Mouse (Mus musculus) liver, embryonic 11.5 days (tissue): ENCODE measurements around the gene Iars2. TPM values are rescaled to one million over a fixed set of nuclear protein-coding genes. Genes with fewer than 3 reads are reported as not detected.

Source experiments
- ATAC-seq: fragments of 200-750 bp; cut with Nextera tagmentation; replicated peaks from 2 replicates; pipeline ENCODE4 v1.8.0; 2017; ENCODE audit warnings: moderate number of reproducible peaks, mild to moderate bottlenecking, moderate TSS enrichment, moderate library complexity; ENCODE audit not compliant: low FRiP score
- DNase-seq: peaks from one replicate; pipeline ENCODE4 v3.0.0-alpha.2; 2017; ENCODE audit warnings: low spot score
- H3K27ac ChIP-seq: fragments of 300-500 bp; sonication (generic); 2 replicates; pipeline ENCODE4 v1.5.1; 2014; ENCODE audit warnings: mild to moderate bottlenecking, low read depth, low read length, control low read depth
- H3K27me3 ChIP-seq: fragments of 300-500 bp; sonication (generic); replicated peaks from 2 replicates; pipeline ENCODE4 v1.6.1; 2014; ENCODE audit warnings: low read length, mixed read lengths; ENCODE audit not compliant: control insufficient read depth, insufficient read depth
- H3K36me3 ChIP-seq: fragments of 300-500 bp; sonication (generic); 2 replicates; pipeline ENCODE4 v1.6.1; 2014; ENCODE audit warnings: mild to moderate bottlenecking, low read length, moderate library complexity, mixed read lengths; ENCODE audit not compliant: control insufficient read depth, insufficient read depth
- H3K4me1 ChIP-seq: fragments of 300-500 bp; sonication (generic); replicated peaks from 2 replicates; pipeline ENCODE4 v1.6.1; 2014; ENCODE audit warnings: low read length, mixed read lengths; ENCODE audit not compliant: control insufficient read depth, insufficient read depth
- H3K4me2 ChIP-seq: fragments of 300-500 bp; sonication (generic); 2 replicates; pipeline ENCODE4 v1.6.1; 2014; ENCODE audit warnings: mild to moderate bottlenecking, control low read depth, moderate library complexity
- H3K4me3 ChIP-seq: fragments of 300-500 bp; sonication (generic); 2 replicates; pipeline ENCODE4 v1.5.1; 2014; ENCODE audit warnings: low read depth, low read length, control low read depth
- H3K9ac ChIP-seq: fragments of 300-500 bp; sonication (generic); 2 replicates; pipeline ENCODE4 v1.6.1; 2014; ENCODE audit warnings: low read depth, low read length, control low read depth
- H3K9me3 ChIP-seq: fragments of 300-500 bp; sonication (generic); 2 replicates; pipeline ENCODE4 v1.6.1; 2016; ENCODE audit warnings: low read length, inconsistent platforms, mixed read lengths; ENCODE audit not compliant: control insufficient read depth
- WGBS: fragments of 180-500 bp; shearing (Covaris S2); extraction: QIAGEN DNeasy Blood & Tissue Kit; methylation state at CpG from one replicate; pipeline ENCODE4 v1.1.7; 2014; 5-methylcytosine and 5-hydroxymethylcytosine counted together
- polyA plus RNA-seq: library from polyadenylated mRNA; unstranded; fragments of >200 nt; fragmentation: Nextera tagmentation; extraction: Ambion mirVana; gene quantifications from 2 replicates; pipeline ENCODE4 v1.2.1, GENCODE M21; 2014

The Iars2 gene
- 41.0 and 49.6 TPM in 2 replicates for polyA plus RNA-seq

DNA sequence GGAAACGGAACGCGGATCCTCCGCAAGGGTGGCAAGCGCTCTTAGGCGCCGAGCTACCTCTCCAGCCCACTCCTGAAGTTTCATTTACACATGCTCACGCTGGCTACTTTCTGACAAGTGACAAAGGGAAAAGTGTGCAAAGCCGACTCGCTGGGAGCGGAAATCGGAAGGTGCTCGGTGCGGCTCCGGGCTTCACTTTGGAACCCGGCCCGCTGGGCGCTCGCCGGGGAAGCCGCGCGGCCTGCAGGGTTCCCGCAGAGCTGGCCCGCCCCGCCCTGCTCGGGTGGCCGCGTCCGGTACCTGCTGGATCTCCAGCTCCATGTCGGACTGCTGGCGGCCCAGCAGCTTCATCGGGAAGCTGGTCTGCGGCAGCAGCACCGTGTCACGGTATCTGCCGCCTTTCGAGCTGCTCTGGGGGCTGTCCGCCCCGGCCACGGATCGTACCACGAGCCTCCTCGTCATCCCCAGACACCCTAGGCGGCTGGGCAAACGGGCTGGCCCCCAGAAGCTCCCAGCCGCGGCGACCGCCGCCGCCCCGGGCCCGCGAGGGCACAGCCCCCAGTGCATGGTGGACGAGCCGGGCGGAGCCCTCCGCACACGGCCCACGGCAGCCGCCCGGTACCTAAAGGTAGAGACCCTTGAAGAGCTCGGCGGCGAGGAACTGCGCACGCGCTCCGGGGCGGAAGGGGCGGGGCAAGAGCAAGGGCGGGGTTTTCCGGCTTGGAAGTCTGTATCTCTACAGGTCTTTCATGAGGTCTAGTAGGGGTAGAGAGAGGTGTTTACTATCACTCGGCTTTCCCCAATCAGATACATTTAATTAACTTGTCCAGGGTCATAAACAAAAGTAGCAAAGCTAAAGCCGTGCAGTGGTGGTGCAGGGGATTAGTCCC lies at the start of gene Iars2:
Gene Iars2 (minus strand): TSS at position 676 of the 890 bp plus-strand sequence.
- H3K4me3 ChIP-seq = peak within 1 kb of the TSS; percentile 96
- peak within 1 kb of the TSS; percentile 98 for H3K9ac ChIP-seq
- peak within 1 kb of the TSS; percentile 71 for H3K4me2 ChIP-seq
- H3K27me3 ChIP-seq = no peaks in the 10 kb centered on the region
- peaks cover 20% of the 10 kb centered on the region for H3K36me3 ChIP-seq
- no peaks in the 10 kb centered on the region for H3K9me3 ChIP-seq
- DNase-seq = peak; percentile 96
- WGBS = under 1% methylated on average over 76 of the region's 76 CpGs
- H3K4me1 ChIP-seq = peaks cover 15% of the 10 kb centered on the region; the same call in 1 of the 2 replicates
- ATAC-seq = peak; percentile 91
- H3K27ac ChIP-seq = peak within 1 kb of the TSS; percentile 96

DNA sequence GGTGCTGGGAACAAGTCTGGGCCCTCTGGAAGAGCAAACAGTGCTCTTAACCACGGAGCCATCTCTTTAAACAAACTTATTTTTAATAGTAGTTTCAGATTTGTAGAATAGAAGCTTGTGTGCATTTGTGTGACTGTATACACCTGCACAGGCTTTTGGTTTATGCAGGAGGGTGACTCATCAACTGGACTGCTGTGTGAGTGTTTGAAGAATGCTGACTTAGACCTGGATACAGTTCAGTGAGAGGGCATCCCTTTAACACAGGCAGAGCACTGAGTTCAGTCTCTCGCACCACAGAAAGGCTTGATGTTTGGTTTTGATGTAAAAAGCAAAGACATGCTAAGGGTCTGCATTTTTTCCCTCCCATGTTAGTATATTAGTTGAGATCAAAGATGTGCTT lies 48.2 kb upstream of the Iars2 start:
- Histone ChIP-seq H3K4me3 (no peak overlapping the region), H3K9me3 (no peaks in the 10 kb centered on the region), H3K36me3 (peaks cover 55% of the 10 kb centered on the region), H3K9ac (no peak overlapping the region), H3K4me2 (no peak overlapping the region), H3K27me3 (no peaks in the 10 kb centered on the region), H3K27ac (no peak overlapping the region), H3K4me1 (no peaks in the 10 kb centered on the region)
- DNase-seq (no peak), ATAC-seq (no peak)
- WGBS = 96% methylated on average over 2 of the region's 2 CpGs

DNA sequence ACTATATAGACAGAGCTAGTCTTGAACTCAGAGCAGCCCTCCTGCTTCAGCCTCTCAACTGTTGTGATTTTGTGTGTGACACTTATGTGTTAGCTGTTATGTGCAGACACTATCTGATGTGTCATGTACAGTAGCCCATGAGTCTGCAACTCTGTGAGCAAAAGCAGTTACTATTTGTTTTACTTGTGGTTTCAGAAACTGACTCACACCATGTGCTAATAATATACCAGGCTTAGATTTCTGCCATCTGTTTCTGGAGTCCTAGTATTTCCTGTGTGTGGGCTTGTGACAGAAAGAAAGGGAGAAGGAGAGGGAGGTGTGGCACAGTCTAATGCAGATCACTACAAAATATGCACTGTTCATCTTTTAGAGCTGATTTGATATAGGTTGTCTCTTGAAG lies 47.2 kb upstream of the Iars2 start:
- H3K27ac ChIP-seq = no peak overlapping the region
- ATAC-seq = no peak
- no peak overlapping the region for H3K4me3 ChIP-seq
- no peaks in the 10 kb centered on the region for H3K27me3 ChIP-seq
- H3K4me2 ChIP-seq = no peak overlapping the region
- peaks cover 50% of the 10 kb centered on the region for H3K36me3 ChIP-seq
- H3K9ac ChIP-seq = no peak overlapping the region
- H3K9me3 ChIP-seq = no peaks in the 10 kb centered on the region
- H3K4me1 ChIP-seq = no peaks in the 10 kb centered on the region
- DNase-seq = no peak

DNA sequence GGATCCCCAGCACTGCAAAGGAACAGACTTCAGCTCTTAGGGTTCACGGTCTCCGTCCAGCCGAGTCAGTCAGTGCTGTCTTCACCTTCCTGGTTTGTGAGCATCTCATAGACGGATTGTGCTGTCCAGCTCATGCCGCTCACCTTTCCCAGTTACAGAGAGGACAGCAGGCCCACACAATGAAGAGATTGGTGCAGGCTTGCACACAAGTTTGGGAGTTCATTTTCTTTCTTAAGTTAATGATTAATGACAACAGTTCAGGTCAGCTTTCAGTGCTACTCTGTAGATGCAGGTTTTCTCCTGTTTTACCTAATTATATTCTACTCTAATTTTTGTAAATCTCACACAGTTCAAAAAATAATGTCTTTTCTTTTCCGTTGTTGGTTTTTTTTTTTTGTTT lies 40.8 kb upstream of the Iars2 start:
- Histone ChIP-seq H3K27me3 (no peaks in the 10 kb centered on the region), H3K4me2 (no peak overlapping the region), H3K27ac (no peak overlapping the region), H3K4me1 (peaks cover 4% of the 10 kb centered on the region), H3K9ac (no peak overlapping the region), H3K36me3 (peaks cover 31% of the 10 kb centered on the region), H3K4me3 (no peak overlapping the region), H3K9me3 (no peaks in the 10 kb centered on the region)
- DNase-seq (no peak), ATAC-seq (peak; percentile 46; the same call in 1 of the 2 replicates)
- WGBS = 88% methylated on average over 6 of the region's 6 CpGs

DNA sequence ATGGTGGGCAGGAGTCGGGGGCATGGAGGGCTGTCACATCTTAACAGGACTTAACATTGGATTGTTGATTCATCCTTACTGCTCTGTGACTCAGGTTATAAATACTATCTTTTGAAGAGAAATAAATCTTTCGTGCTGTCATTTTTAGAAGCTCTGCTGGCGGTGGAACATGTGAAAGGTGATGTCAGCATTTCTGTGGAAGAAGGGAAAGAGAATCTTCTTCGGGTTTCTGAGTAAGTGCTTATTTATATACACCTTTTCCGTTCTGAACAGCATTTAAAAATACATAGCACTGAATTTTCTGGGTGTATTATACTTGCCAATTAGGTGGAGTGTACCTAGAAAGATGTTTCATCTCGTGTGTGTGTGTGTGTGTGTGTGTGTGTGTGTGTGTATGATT lies 38.2 kb upstream of the Iars2 start:
- Histone ChIP-seq H3K36me3 (peaks cover 15% of the 10 kb centered on the region), H3K4me1 (peaks cover 12% of the 10 kb centered on the region), H3K9me3 (no peaks in the 10 kb centered on the region), H3K27me3 (no peaks in the 10 kb centered on the region), H3K27ac (no peak overlapping the region), H3K4me2 (no peak overlapping the region), H3K9ac (no peak overlapping the region), H3K4me3 (no peak overlapping the region)
- WGBS = 81% methylated on average over 6 of the region's 6 CpGs
- DNase-seq = no peak
- no peak for ATAC-seq

DNA sequence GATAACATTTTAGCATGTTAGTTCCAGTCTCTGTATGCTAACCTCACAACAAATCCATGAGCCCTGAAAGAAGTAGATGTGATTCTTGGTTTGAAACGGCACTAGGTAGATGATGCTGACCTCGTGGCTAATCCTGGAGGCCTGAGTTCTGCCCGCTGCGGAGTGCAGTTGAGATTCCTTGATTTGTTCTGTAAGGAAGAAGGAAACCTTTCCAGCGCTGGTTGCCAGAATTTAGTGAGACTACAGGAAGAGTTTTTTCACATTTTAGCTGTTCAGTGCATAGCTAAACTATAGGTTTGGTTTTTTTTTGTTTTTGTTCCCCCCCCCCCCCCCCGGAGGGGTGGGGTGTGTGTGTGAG lies 35.0 kb upstream of the Iars2 start:
- H3K4me2 ChIP-seq = peak overlapping the region; percentile 88
- H3K9me3 ChIP-seq = no peaks in the 10 kb centered on the region
- no peaks in the 10 kb centered on the region for H3K27me3 ChIP-seq
- H3K36me3 ChIP-seq = 0 out of 2 replicates have a peak, but pooled peaks cover 2% of the 10 kb centered on the region
- H3K4me3 ChIP-seq = peak overlapping the region; percentile 91
- DNase-seq = no peak
- peaks cover 12% of the 10 kb centered on the region for H3K4me1 ChIP-seq
- peak overlapping the region; percentile 95 for H3K9ac ChIP-seq
- no peak for ATAC-seq
- 38% methylated on average over 6 of the region's 6 CpGs for WGBS
- no peak overlapping the region for H3K27ac ChIP-seq

DNA sequence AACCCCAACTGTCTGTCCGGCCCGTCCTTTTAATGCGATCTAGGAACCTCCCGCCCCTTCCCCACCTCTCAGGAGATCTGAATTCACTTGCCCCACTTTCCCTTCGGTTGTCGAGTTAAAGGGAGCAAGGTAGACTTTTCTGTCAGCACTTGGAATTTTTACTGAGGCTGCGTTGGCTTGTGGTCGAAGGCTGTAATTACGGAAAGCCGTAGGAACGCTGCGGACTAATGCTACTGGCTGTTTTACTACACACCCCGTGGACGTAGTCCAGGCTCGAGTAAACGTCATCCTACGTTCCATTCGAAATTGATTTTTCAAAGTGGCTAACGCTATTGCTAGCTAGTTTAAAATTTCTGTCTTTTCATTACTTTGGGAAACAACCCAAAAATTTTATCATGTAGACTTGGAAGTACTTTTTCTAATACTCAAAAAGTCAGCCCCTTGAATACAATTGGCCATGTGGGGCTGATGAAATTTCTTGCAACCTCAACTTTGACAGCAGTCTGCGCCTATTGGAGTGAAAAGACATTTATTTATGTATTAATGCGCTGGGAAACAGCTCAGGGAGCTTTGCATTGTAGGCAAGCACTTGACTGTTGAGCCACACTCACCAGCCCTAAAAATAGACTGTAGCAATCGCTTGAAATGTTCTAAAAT lies 34.5 kb upstream of the Iars2 start:
- peak; percentile 58 for DNase-seq
- Histone ChIP-seq H3K4me1 (peaks cover 12% of the 10 kb centered on the region), H3K36me3 (0 out of 2 replicates have a peak, but pooled peaks cover 2% of the 10 kb centered on the region), H3K4me3 (peak overlapping the region; percentile 91), H3K9me3 (no peaks in the 10 kb centered on the region), H3K9ac (peak overlapping the region; percentile 95), H3K27me3 (no peaks in the 10 kb centered on the region), H3K4me2 (peak overlapping the region; percentile 88), H3K27ac (peak overlapping the region; percentile 90)
- 2% methylated on average over 22 of the region's 22 CpGs for WGBS
- ATAC-seq = peak; percentile 69

DNA sequence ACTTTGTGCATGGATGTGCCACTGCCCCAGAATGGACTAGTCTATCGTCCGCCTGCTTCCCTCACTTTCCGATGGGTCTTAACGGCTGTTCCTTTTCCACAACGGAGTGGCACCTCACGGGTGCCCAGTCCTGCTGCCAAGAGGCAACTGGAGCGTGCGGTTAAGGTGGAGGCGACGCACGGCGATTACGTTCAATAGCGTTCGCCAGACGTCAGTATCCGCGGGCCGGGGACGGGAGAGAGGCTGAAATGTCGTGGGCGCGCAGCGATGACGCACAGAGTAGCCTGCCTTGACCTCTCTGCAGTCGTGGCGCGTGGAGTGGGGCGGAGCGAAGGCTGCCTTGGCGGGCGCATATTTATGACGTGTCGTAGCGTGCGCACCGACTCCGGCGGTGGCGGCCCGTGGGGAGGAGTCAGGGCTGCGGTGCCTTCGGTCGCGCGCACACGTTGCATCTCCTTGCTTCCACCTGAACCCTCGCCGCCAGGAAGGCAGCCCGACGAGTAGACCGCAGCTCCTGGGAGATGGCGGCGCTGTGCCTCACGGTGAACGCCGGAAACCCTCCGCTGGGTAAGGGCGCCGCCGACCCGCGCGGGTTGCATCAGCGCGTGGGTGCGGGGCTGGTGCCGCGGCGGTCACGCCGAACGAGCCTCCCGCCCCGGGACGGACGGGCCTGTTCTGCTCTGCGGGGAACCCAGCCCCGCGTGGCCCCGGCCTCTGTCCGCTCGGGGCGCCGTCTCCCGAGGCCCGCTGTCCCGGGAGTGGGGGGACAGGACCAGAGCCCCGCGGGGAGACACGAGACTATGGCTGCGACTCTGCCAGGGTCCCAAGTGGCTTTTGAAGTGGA lies 33.7 kb upstream of the Iars2 start, which contains the start of gene Eprs:
Gene Eprs (plus strand): TSS at position 368 of the 844 bp plus-strand sequence.
- peak within 1 kb of the TSS; percentile 91 for H3K4me3 ChIP-seq
- H3K9me3 ChIP-seq = no peaks in the 10 kb centered on the region
- peak within 1 kb of the TSS; percentile 88 for H3K4me2 ChIP-seq
- WGBS = under 1% methylated on average over 92 of the region's 92 CpGs
- H3K27me3 ChIP-seq = no peaks in the 10 kb centered on the region
- DNase-seq (peak; percentile 98), ATAC-seq (peak; percentile 95)
- peaks cover 12% of the 10 kb centered on the region for H3K4me1 ChIP-seq
- H3K27ac ChIP-seq = peak within 1 kb of the TSS; percentile 90
- no peaks in the 10 kb centered on the region for H3K36me3 ChIP-seq
- peak within 1 kb of the TSS; percentile 95 for H3K9ac ChIP-seq
